In the genomic region with DNA sequence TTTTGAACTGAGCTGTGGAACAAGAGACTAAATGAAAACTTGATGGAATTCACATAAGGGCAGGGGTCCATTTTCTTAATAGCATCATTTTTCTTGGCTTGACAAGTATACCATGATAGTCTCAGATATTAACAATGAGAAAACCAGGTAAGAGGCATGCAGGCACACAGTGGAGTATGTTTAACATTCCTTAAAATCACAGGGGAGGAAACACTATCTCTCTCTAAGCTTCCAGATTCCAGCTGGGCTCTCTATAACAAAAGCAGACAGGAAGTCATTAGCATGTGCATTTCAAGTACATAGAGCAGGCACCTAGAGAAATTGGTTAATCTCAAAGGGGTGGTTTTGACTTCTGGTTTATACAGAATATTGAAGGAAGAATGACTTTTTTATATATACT, we compare ENCODE assay signal across 13 mouse cellular contexts.
"Had no signal": no experiment of that assay in that cellular context is flagged by ENCODE, and none has a peak within 500 bp of the region (broad histone marks: within the 10 kb centered on the region; RNA-seq: fewer than 3 reads in every experiment).

No protein-coding gene starts in this region.

- H3K4me1 ChIP-seq: liver, embryonic 13.5 days; midbrain, embryonic 13.5 days had no signal

- H3K4me2 ChIP-seq: liver, embryonic 13.5 days; midbrain, embryonic 13.5 days; neural tube, embryonic 15.5 days had no signal

- ATAC-seq: liver, postnatal 0 days; midbrain, embryonic 13.5 days had no signal

- H3K27me3 ChIP-seq: liver, embryonic 13.5 days; midbrain, embryonic 13.5 days; neural tube, embryonic 15.5 days had no signal

- H3K27ac ChIP-seq: kidney, postnatal 0 days; liver, embryonic 13.5 days; midbrain, embryonic 13.5 days; neural tube, embryonic 15.5 days; stomach, postnatal 0 days had no signal

- H3K9ac ChIP-seq: liver, embryonic 13.5 days; liver, postnatal 0 days; midbrain, embryonic 13.5 days; neural tube, embryonic 15.5 days had no signal

- H3K36me3 ChIP-seq: liver, embryonic 13.5 days; midbrain, embryonic 13.5 days; neural tube, embryonic 15.5 days had no signal

- DNase-seq: kidney, adult 2 months; kidney, postnatal 36 days; layer of hippocampus, adult 9-11 months; layer of hippocampus, postnatal 36 days; liver; liver, embryonic 13.5 days; liver, postnatal 0 days; thymus, adult 18-20 months; thymus, postnatal 14 days had no signal

- H3K9me3 ChIP-seq: liver, embryonic 13.5 days; midbrain, embryonic 13.5 days; neural tube, embryonic 15.5 days had no signal

- H3K4me3 ChIP-seq: liver, embryonic 13.5 days; midbrain, embryonic 13.5 days; neural tube, embryonic 15.5 days had no signal
